Mouse (Mus musculus) bone marrow, adult 2 months (tissue): ENCODE results near the gene Rtn1. TPM values are rescaled to one million over a fixed set of nuclear protein-coding genes. Genes with fewer than 3 reads are reported as not detected.

Experiments used
- H3K27ac ChIP-seq: fragments of 200-500 bp; 2 replicates; pipeline ENCODE4 v1.5.1; 2012; ENCODE audit warnings: low read depth, mild to moderate bottlenecking, control low read depth, inconsistent platforms, low read length; ENCODE audit not compliant: control insufficient read depth, poor library complexity, insufficient read depth
- H3K4me1 ChIP-seq: fragments of 200-500 bp; 2 replicates; pipeline ENCODE4 v1.6.1; 2011; ENCODE audit warnings: low read length; ENCODE audit not compliant: control insufficient read depth, insufficient read depth
- H3K4me3 ChIP-seq: fragments of 200-500 bp; replicated peaks from 2 replicates; pipeline ENCODE3; 2011; ENCODE audit warnings: mild to moderate bottlenecking, low read depth, low read length, control low read depth; ENCODE audit not compliant: control insufficient read depth
- CTCF ChIP-seq: fragments of 200-500 bp; IDR thresholded peaks from 2 replicates; pipeline ENCODE4 v1.5.1; 2011; ENCODE audit warnings: low read length, control low read depth; ENCODE audit not compliant: control insufficient read depth, insufficient read depth
- POLR2A ChIP-seq: fragments of 200-500 bp; IDR thresholded peaks from 2 replicates; pipeline ENCODE4 v1.6.1; 2011; ENCODE audit warnings: low read depth, mild to moderate bottlenecking, control low read depth, low read length, borderline replicate concordance; ENCODE audit not compliant: control insufficient read depth
- WGBS: fragments of 180-500 bp; shearing (Covaris S2); methylation state at CpG from one replicate; pipeline ENCODE4 v1.1.7; 2018; 5-methylcytosine and 5-hydroxymethylcytosine counted together
- polyA plus RNA-seq: library from polyadenylated mRNA; stranded (reverse); fragments of >200 nt; gene quantifications from 2 replicates; pipeline ENCODE4 v1.2.4, GENCODE M21; 2011; ENCODE audit warnings: low replicate concordance; ENCODE audit not compliant: missing spikeins, insufficient read depth, insufficient read length

Rtn1 gene
- polyA plus RNA-seq, 1 experiment = not detected

- Histone ChIP-seq H3K4me1 (no peaks in the 10 kb centered on the region), H3K27ac (no peak within 1 kb of the TSS), H3K4me3 (no peak within 1 kb of the TSS)
- no peak for TF ChIP-seq CTCF
- TF ChIP-seq POLR2A = no peak
- WGBS = 87% methylated on average over 12 of the region's 12 CpGs
These were observed 223.9 kb downstream of the Rtn1 start, which contains the start of gene Ccdc175 for GRCm38 (mm10) chr12:72184929-72185328. Gene Ccdc175, minus strand, starts transcription at chr12:72185029.

- no peak for TF ChIP-seq CTCF
- TF ChIP-seq POLR2A = no peak
- 72% methylated on average over 4 of the region's 4 CpGs for WGBS
- Histone ChIP-seq H3K4me3 (no peak overlapping the region), H3K4me1 (no peaks in the 10 kb centered on the region), H3K27ac (no peak overlapping the region)
These were observed 229.3 kb downstream of the Rtn1 start for GRCm38 (mm10) chr12:72179561-72179960.

GRCm38 (mm10) chr12:72178322-72178721 lies 230.5 kb downstream of the Rtn1 start:
- 82% methylated on average over 3 of the region's 3 CpGs for whole genome bisulfite sequencing
- TF ChIP-seq POLR2A = no peak
- no peak for TF ChIP-seq CTCF
- no peak overlapping the region for H3K4me3 ChIP-seq
- no peaks in the 10 kb centered on the region for H3K4me1 ChIP-seq
- H3K27ac ChIP-seq = no peak overlapping the region

Other genes with a start within 250 kb of the Rtn1 start
- not detected in 2 replicates for gene Ccdc175, start 224.0 kb downstream of the Rtn1 start, polyA plus RNA-seq
- gene Lrrc9, start 32.8 kb upstream of the Rtn1 start, polyA plus RNA-seq = not detected in 2 replicates
- 1.0 and 1.4 TPM in 2 replicates for gene Pcnx4, start 127.3 kb upstream of the Rtn1 start, polyA plus RNA-seq
- gene Gm4756, start 240.6 kb upstream of the Rtn1 start, polyA plus RNA-seq = 1.2 and 1.5 TPM in 2 replicates